Mouse (Mus musculus): ENCODE results near the gene Rph3al.

- TF ChIP-seq TAL1 (IDR thresholded peaks at IDR 0.05; ENCODE audit: low read length) (no peak), GATA1 (IDR thresholded peaks at IDR 0.05; ENCODE audit: low read length) (no peak)
These were observed 50.9 kb downstream of the Rph3al start for GRCm38 (mm10) chr11:75887349-75887748.
